Mouse (Mus musculus) intestine, embryonic 14.5 days (tissue): ENCODE measurements around the gene Gbx2. TPM values are rescaled to one million over a fixed set of nuclear protein-coding genes. Genes with fewer than 3 reads are reported as not detected.

Source experiments
- ATAC-seq: fragments of 200-750 bp; cut with Nextera tagmentation; replicated peaks from 2 replicates; pipeline ENCODE4 v1.8.0; 2017; ENCODE audit warnings: low read depth, moderate number of reproducible peaks, moderate TSS enrichment, moderate library complexity; ENCODE audit not compliant: low FRiP score, low TSS enrichment
- DNase-seq: peaks from one replicate; pipeline ENCODE4 v3.0.0-alpha.2; 2018; ENCODE audit warnings: low spot score
- H3K27ac ChIP-seq: fragments of 300-500 bp; sonication (generic); 2 replicates; pipeline ENCODE4 v1.5.1; 2014; ENCODE audit warnings: low read depth, mild to moderate bottlenecking, control low read depth
- H3K27me3 ChIP-seq: fragments of 300-500 bp; sonication (generic); replicated peaks from 2 replicates; pipeline ENCODE4 v1.6.1; 2014; ENCODE audit warnings: low read length, control low read depth; ENCODE audit not compliant: control insufficient read depth, insufficient read depth
- H3K36me3 ChIP-seq: fragments of 300-500 bp; sonication (generic); 2 replicates; pipeline ENCODE4 v1.6.1; 2014; ENCODE audit warnings: low read length, control low read depth; ENCODE audit not compliant: control insufficient read depth, insufficient read depth
- H3K4me1 ChIP-seq: fragments of 300-500 bp; sonication (generic); replicated peaks from 2 replicates; pipeline ENCODE4 v1.6.1; 2014; ENCODE audit warnings: low read length, control low read depth, mixed read lengths; ENCODE audit not compliant: control insufficient read depth, insufficient read depth
- H3K4me2 ChIP-seq: fragments of 300-500 bp; sonication (generic); 2 replicates; pipeline ENCODE4 v1.6.1; 2014; ENCODE audit warnings: low read length
- H3K4me3 ChIP-seq: fragments of 300-500 bp; sonication (generic); 2 replicates; pipeline ENCODE4 v1.5.1; 2014; ENCODE audit warnings: low read depth, low read length, control low read depth, mixed read lengths
- H3K9ac ChIP-seq: fragments of 300-500 bp; sonication (generic); 2 replicates; pipeline ENCODE4 v1.6.1; 2014; ENCODE audit warnings: mild to moderate bottlenecking, low read length
- H3K9me3 ChIP-seq: fragments of 300-500 bp; sonication (generic); 2 replicates; pipeline ENCODE4 v1.6.1; 2016; ENCODE audit warnings: low read length, control low read depth; ENCODE audit not compliant: control insufficient read depth
- WGBS: fragments of 180-500 bp; shearing (Covaris S2); extraction: QIAGEN DNeasy Blood & Tissue Kit; methylation state at CpG from one replicate; pipeline ENCODE4 v1.1.7; 2014; 5-methylcytosine and 5-hydroxymethylcytosine counted together
- polyA plus RNA-seq: library from polyadenylated mRNA; unstranded; fragments of >200 nt; fragmentation: Nextera tagmentation; extraction: Ambion mirVana; gene quantifications from 2 replicates; pipeline ENCODE4 v1.2.1, GENCODE M21; 2014

Gene Gbx2
- polyA plus RNA-seq, 1 experiment from 2014 or later: not detected

DNA sequence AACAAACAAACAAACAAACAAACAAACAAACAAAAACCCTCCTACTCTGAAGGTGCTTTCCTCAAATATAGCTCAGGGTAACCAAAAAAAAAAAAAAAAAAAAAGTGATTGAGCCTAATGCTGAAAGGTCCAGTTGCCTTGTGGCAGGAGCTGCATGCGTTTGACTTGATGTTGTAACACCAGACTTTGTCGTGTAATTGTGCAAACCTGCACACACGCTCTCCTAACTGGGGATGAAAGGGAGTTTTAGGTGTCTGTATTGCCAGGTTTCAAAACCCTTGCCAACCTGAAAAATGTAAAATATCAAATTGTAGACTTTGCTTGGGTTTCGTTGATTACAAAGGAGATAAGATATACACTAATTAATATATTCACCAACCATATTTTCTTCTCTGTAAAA lies 17.4 kb downstream of the Gbx2 start:
- no peak overlapping the region for H3K27ac ChIP-seq
- 78% methylated on average over 4 of the region's 4 CpGs for WGBS
- no peaks in the 10 kb centered on the region for H3K9me3 ChIP-seq
- peaks cover 15% of the 10 kb centered on the region for H3K27me3 ChIP-seq
- no peaks in the 10 kb centered on the region for H3K4me1 ChIP-seq
- no peak overlapping the region for H3K4me2 ChIP-seq
- no peaks in the 10 kb centered on the region for H3K36me3 ChIP-seq
- H3K9ac ChIP-seq: no peak overlapping the region
- no peak for DNase-seq
- H3K4me3 ChIP-seq: no peak overlapping the region
- ATAC-seq: no peak

DNA sequence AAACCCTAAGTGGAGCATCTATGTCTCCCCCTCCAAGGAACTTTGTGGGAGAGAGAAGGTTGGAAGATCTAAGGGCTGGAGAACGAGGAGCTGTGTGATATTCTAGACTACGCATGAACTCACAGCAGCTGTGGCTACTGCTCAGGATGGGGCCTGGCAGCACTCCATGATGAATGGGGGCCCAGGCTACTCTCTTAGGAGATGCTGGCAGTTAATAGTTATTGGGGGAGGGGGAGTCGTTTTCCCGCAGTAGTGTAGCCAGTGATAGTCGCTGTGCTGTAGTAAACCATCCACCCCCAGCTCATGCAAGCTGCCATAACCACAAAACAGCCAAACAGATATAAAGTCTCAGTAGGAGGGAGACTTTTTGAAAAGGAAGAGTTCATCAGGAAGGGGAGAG lies 18.6 kb downstream of the Gbx2 start:
- Histone ChIP-seq H3K4me2 (no peak overlapping the region), H3K4me1 (no peaks in the 10 kb centered on the region), H3K36me3 (no peaks in the 10 kb centered on the region), H3K9ac (no peak overlapping the region), H3K4me3 (no peak overlapping the region), H3K27me3 (peaks cover 4% of the 10 kb centered on the region), H3K27ac (no peak overlapping the region), H3K9me3 (no peaks in the 10 kb centered on the region)
- DNase-seq (no peak), ATAC-seq (no peak)
- WGBS: 36% methylated on average over 5 of the region's 5 CpGs

DNA sequence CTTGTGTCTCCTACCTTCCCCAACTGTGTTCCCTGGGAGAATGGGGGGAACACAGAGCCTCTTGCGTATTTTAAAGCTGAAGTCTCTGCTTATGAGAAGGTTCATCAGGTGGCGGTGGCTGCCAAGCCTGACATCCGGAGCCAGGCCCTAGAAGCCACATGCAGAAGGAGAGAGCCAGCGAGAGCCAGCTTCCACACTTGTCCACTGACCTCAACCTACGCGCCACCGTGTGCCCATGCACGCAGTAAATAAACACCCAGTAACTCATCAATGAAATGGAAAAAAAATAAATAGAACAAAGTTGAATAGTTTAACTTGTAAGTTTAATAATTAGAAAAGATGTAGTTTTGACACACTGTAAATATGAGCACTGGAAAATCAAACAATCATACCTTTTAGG lies 21.2 kb downstream of the Gbx2 start:
- Histone ChIP-seq H3K27ac (no peak overlapping the region), H3K4me1 (no peaks in the 10 kb centered on the region), H3K9ac (no peak overlapping the region), H3K4me3 (no peak overlapping the region), H3K27me3 (no peaks in the 10 kb centered on the region), H3K4me2 (no peak overlapping the region), H3K36me3 (no peaks in the 10 kb centered on the region), H3K9me3 (0 out of 2 replicates have a peak, but pooled peaks cover 4% of the 10 kb centered on the region)
- WGBS: 83% methylated on average over 8 of the region's 8 CpGs
- DNase-seq (no peak), ATAC-seq (no peak)

DNA sequence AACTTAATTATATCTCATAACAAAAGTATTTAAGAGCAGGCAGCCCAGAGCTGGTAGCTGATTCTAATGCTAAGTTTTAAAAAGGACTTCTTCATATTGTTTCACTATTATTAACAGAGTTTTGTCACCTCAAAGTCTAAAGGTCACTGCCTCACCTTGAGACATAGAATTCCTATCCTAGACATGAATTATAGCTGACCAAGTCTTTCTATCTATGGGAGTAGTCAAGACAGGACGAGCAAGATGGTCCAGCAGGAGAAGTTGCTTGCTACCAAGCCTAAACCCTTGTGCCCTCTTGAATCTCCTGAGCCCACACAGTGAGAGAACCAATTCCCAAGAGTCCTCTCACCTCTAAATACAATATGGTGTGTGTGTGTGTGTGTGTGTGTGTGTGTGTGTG lies 28.3 kb downstream of the Gbx2 start:
- ATAC-seq (no peak), DNase-seq (no peak)
- Histone ChIP-seq H3K4me1 (no peaks in the 10 kb centered on the region), H3K9ac (no peak overlapping the region), H3K27ac (no peak overlapping the region), H3K4me3 (no peak overlapping the region), H3K4me2 (no peak overlapping the region), H3K36me3 (no peaks in the 10 kb centered on the region), H3K27me3 (no peaks in the 10 kb centered on the region), H3K9me3 (0 out of 2 replicates have a peak, but pooled peaks cover 4% of the 10 kb centered on the region)
- WGBS: 76% methylated on average over 1 of the region's 1 CpGs

DNA sequence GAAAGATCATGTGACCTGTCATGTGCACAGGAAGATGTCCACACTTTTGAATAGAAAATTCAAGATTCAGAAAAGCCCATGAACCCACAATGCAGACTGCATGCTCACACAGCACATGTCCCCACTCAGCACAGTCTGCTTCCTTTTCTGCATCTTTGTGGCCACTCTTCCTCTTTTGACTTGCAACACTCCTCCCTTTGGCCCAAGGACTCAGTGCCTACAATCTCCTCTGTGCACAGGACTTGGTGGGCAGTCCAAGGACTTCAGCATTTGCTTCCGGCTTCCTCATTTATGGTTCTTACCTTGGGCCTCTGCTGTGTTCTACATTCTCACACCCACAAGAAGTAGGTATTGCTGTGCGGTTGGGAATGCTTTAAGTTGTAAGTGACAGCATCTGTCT lies 28.7 kb downstream of the Gbx2 start:
- Histone ChIP-seq H3K4me2 (no peak overlapping the region), H3K9ac (no peak overlapping the region), H3K27me3 (no peaks in the 10 kb centered on the region), H3K27ac (no peak overlapping the region), H3K36me3 (peaks cover 2% of the 10 kb centered on the region; the same call in 1 of the 2 replicates), H3K9me3 (0 out of 2 replicates have a peak, but pooled peaks cover 4% of the 10 kb centered on the region), H3K4me3 (no peak overlapping the region), H3K4me1 (no peaks in the 10 kb centered on the region)
- DNase-seq (no peak), ATAC-seq (no peak)
- 85% methylated on average over 2 of the region's 2 CpGs for WGBS

DNA sequence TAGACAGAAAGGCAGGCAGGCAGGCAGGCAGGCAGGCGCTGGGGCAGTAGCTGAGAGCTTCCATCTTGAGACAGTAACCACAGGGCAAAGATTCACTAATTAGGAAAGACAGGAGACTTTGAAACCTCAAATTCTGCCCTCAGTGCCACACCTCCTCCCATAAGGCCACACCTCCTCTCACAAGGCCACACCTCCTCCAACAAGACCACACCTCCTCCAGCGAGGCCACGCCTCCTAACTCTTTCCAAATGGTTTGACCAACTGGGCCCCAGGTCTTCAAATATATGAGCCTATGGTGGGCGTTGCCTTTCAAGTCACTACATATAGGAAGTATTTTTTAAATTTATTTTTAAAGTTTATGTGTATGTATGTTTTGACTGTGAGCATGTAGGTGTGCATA lies 29.6 kb downstream of the Gbx2 start:
- Histone ChIP-seq H3K4me3 (no peak overlapping the region), H3K4me1 (no peaks in the 10 kb centered on the region), H3K9me3 (0 out of 2 replicates have a peak, but pooled peaks cover 2% of the 10 kb centered on the region), H3K9ac (no peak overlapping the region), H3K27ac (no peak overlapping the region), H3K36me3 (peaks cover 2% of the 10 kb centered on the region; the same call in 1 of the 2 replicates), H3K4me2 (no peak overlapping the region), H3K27me3 (no peaks in the 10 kb centered on the region)
- 81% methylated on average over 4 of the region's 4 CpGs for WGBS
- no peak for DNase-seq
- no peak for ATAC-seq

DNA sequence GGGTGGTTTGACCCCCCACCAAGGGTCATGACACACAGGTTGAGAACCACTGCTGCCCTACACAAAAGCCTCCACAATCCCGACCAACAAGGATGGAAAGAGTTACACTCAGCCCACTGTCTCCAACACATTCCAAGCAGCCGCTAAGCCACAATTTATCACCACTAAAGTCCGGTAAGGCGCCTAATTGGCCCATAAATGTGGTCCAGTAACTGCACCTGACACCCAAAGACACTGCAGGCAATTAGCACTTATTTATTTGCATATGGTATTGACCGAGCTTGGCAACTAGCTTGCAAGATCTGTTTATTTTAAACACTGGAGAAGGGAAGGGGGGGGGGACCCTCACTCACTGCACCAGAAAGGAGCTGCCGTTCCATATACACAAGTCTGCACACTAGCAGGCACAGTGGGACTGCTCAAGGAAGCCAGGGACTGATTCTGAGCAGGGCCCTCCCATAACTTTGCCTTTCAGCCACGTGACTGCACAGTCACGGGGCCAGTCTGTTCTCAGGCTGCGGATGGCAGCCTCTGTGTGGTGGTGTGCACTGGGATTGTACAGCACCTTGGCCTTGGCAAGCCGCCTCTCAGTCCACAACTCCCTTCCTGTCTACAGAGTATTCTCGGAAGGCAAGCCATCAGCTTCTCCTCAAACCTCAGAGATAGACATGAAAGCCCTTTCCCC lies 31.1 kb downstream of the Gbx2 start:
- Histone ChIP-seq H3K27me3 (no peaks in the 10 kb centered on the region), H3K9me3 (no peaks in the 10 kb centered on the region), H3K4me1 (no peaks in the 10 kb centered on the region; the same call in 1 of the 2 replicates), H3K4me3 (no peak overlapping the region), H3K36me3 (peaks cover 2% of the 10 kb centered on the region; the same call in 1 of the 2 replicates), H3K27ac (no peak overlapping the region), H3K9ac (no peak overlapping the region), H3K4me2 (no peak overlapping the region)
- DNase-seq: no peak
- 47% methylated on average over 11 of the region's 11 CpGs for WGBS
- no peak for ATAC-seq

DNA sequence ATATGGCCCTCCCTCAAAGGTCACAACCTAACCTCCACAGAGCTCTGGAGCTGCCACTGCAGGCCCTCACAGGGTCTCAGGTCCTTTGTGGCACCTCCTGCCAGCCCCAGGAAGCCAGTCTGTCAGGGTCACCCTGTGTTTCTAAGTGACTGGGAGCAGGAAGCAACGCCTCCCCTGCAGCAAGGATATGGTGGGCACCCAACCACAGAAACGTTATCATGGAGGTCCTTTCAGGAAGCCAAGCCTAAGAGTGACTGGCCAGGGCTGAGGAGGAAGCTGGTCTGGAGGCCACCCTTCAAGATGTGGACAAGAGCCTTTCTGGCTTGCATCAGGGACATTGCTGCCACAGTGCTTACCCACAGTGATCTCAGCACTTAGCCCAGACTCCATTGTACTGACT lies 31.9 kb downstream of the Gbx2 start:
- Histone ChIP-seq H3K4me3 (no peak overlapping the region), H3K4me1 (no peaks in the 10 kb centered on the region; the same call in 1 of the 2 replicates), H3K9ac (no peak overlapping the region), H3K27me3 (no peaks in the 10 kb centered on the region), H3K27ac (no peak overlapping the region), H3K9me3 (no peaks in the 10 kb centered on the region), H3K4me2 (no peak overlapping the region), H3K36me3 (peaks cover 2% of the 10 kb centered on the region; the same call in 1 of the 2 replicates)
- DNase-seq (no peak), ATAC-seq (no peak)
- WGBS: 74% methylated on average over 2 of the region's 2 CpGs

DNA sequence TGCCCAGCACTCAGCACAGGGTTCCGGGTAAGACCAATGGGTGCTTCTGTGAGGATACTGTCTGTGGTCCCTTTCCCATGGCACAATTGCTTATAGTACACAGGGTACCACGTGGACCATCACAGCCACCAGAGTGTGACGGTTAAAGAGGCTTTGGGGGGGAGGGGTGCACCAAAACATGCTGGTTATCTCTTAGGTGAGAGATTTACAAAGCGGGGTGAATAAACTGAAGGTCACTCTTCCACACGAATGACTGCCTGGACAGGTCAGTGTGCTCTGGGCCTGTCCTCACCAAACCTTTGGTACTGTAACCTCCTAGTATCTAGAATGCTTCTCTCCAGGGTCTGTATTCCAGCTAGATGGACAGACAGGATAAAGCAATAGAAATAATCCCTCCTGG lies 35.2 kb downstream of the Gbx2 start:
- H3K36me3 ChIP-seq: peaks cover 10% of the 10 kb centered on the region
- H3K9ac ChIP-seq: no peak overlapping the region
- H3K27me3 ChIP-seq: no peaks in the 10 kb centered on the region
- DNase-seq (no peak), ATAC-seq (no peak)
- no peak overlapping the region for H3K4me3 ChIP-seq
- 76% methylated on average over 5 of the region's 5 CpGs for WGBS
- no peak overlapping the region for H3K4me2 ChIP-seq
- H3K27ac ChIP-seq: no peak overlapping the region
- H3K9me3 ChIP-seq: no peaks in the 10 kb centered on the region
- H3K4me1 ChIP-seq: no peaks in the 10 kb centered on the region; the same call in 1 of the 2 replicates
